Mouse (Mus musculus) E14TG2a.4 (cell line): Measurements from ENCODE around the gene Prex1.

Experiments used
- H3K27me3 ChIP-seq: 2 replicates; pipeline ENCODE4 v1.6.1; 2014; ENCODE audit warnings: low read length, control low read depth; ENCODE audit not compliant: insufficient read depth
- H3K36me3 ChIP-seq: 2 replicates; pipeline ENCODE4 v1.6.1; 2014; ENCODE audit warnings: low read length, control low read depth; ENCODE audit not compliant: insufficient read depth
- H3K4me1 ChIP-seq: replicated peaks from 2 replicates; pipeline ENCODE4 v1.6.1; 2014; ENCODE audit warnings: low read depth, low read length, control low read depth
- H3K4me3 ChIP-seq: replicated peaks from 2 replicates; pipeline ENCODE4 v1.5.1; 2014; ENCODE audit warnings: mild to moderate bottlenecking, low read length
- H3K9me3 ChIP-seq: 2 replicates; pipeline ENCODE4 v1.6.1; 2014; ENCODE audit warnings: low read length, control low read depth
- CTCF ChIP-seq: conservative IDR thresholded peaks from 2 replicates; pipeline ENCODE4 v1.5.1; 2014; ENCODE audit warnings: low read length
- NANOG ChIP-seq: IDR thresholded peaks from 2 replicates; pipeline ENCODE4 v1.6.1; 2014; ENCODE audit warnings: borderline replicate concordance, low read length, mixed read lengths
- POU5F1 ChIP-seq: IDR thresholded peaks from 2 replicates; pipeline ENCODE4 v1.6.1; 2014; ENCODE audit warnings: low read length, borderline replicate concordance

Prex1 gene

DNA sequence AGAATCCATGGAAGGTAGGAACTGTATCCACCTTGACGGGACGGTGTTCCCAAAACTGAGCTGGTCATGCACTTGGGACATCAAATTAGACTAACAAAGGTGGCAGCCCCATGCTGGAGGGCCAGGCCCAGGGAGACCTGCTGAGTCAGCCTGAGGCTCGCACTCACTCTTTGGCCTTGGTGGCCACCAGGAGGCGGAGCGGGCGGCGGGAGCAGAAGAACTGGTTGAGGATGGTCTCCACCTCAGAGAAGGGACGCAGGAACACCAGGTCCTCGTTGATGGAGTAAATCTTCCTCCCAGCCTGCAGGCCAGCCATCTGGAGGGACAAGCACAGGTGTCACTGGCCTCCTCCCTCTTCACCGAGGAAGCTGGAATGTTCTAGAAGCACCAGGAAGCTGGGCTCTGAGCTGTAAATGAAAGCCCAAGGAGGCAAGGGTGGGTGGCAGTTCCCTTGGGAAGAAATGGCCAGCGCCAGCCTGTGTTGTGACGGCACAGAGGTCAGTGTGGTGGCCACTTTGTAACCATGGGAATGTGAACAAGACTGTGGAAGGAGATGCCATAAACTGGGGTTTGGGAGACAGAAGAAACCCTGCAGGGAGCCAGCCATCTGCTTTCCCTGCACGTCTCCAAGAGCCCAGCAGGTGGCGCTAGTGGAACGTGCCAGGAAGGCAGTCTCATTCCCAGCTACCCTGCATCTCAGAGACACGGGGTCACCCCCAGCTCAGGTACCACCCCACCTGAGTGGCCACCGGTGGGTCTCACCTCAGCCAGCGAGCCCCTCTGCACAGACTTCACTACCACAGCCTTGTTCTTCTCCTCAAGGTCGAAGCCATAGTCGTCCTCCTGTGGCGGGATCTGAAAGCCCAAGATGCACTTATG lies 121.4 kb downstream of the Prex1 start:
- Histone ChIP-seq H3K9me3 (no peaks in the 10 kb centered on the region), H3K36me3 (no peaks in the 10 kb centered on the region), H3K4me3 (no peak overlapping the region), H3K4me1 (peaks cover 48% of the 10 kb centered on the region), H3K27me3 (peaks cover 21% of the 10 kb centered on the region)
- no peak for TF ChIP-seq NANOG
- peak; percentile 84 for TF ChIP-seq CTCF

DNA sequence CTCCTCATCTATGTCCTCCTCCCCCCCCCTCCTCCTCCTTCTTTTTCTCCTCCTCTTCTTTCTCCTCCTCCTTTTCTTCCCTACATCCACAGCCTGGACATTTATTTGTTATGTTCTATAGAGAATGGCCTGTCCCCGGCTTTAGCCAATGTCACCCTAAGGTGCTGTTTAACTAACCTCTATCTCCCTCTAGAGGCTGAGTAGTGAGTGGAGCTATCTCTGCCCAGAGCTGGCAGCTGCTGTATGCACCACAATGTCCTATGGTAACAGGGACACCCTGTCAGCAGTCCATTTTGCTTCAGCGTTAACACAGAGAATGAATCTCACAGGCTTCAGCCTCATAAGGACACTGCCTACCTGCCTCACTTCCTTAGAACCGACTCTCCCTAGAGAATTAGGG lies 129.1 kb downstream of the Prex1 start:
- Histone ChIP-seq H3K9me3 (no peaks in the 10 kb centered on the region), H3K4me1 (peaks cover 22% of the 10 kb centered on the region), H3K36me3 (no peaks in the 10 kb centered on the region), H3K27me3 (no peaks in the 10 kb centered on the region), H3K4me3 (no peak overlapping the region)
- peak; percentile 21 for TF ChIP-seq CTCF
- TF ChIP-seq NANOG, result no peak
- no peak for TF ChIP-seq POU5F1

DNA sequence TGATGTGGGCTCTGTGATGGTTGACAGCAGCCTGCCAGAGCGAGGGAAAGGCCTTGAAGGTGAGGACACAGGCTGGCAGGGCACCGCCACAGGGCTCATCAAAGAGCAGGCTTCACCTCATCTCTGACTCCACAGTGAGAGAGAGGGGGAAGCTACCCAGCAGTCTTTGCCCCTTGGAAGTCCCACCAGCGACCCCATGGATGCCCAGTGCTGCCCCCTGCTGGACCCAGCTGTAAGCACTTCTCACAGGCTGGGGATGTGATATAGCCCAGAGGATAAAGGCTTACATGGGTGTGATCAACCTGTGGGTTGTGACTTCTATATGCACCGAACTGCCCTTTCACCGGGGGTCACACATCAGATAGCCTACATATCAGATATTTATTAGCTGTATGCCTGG lies 130.3 kb downstream of the Prex1 start:
- Histone ChIP-seq H3K4me1 (peaks cover 13% of the 10 kb centered on the region), H3K4me3 (0 out of 2 replicates have a peak overlapping the region, but pooled peaks have one; percentile 5)

DNA sequence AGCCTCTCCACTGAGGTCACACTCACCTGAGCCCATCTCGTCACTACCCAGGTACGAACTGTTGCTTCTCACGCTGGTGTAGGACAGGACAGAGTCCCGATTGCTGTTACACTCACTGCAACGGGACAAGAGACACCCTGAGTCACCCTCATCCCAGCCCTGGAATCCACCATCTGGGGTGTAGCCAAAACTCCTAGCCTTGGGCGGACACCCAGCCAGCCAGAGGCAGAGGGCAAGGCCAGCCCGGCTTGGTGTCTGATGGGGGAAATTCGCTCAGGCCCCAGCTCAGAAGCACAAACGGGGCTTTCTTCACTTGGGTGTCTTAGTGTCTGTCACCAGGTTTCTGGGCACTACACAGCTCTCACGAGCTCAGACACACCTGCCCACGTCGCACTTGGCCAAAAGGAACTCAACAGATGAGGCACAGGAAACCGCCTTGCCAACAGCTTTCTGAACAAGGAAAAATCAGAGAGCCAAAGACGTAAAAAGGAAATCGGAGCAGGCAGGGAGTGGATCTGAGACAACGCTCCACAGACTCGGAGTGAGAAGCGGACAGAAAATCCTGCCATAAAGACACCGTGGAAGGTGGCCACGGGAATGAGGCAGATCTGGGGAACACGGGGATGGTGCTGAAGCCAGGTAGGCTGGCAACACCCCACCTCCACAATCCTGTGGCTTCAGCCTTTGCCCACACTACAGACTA lies 131.6 kb downstream of the Prex1 start:
- H3K4me1 ChIP-seq, result peaks cover 13% of the 10 kb centered on the region
- H3K9me3 ChIP-seq, result no peaks in the 10 kb centered on the region
- H3K27me3 ChIP-seq, result no peaks in the 10 kb centered on the region
- no peaks in the 10 kb centered on the region for H3K36me3 ChIP-seq
- TF ChIP-seq CTCF (no peak), NANOG (no peak), POU5F1 (no peak)
- peak overlapping the region; percentile 29; the same call in 1 of the 2 replicates for H3K4me3 ChIP-seq

More for the DNA sequence above, 130.3 kb downstream of the Prex1 start:
- Histone ChIP-seq H3K27me3 (no peaks in the 10 kb centered on the region), H3K9me3 (no peaks in the 10 kb centered on the region), H3K36me3 (no peaks in the 10 kb centered on the region)
- TF ChIP-seq CTCF, result peak; percentile 71
- no peak for TF ChIP-seq POU5F1

DNA sequence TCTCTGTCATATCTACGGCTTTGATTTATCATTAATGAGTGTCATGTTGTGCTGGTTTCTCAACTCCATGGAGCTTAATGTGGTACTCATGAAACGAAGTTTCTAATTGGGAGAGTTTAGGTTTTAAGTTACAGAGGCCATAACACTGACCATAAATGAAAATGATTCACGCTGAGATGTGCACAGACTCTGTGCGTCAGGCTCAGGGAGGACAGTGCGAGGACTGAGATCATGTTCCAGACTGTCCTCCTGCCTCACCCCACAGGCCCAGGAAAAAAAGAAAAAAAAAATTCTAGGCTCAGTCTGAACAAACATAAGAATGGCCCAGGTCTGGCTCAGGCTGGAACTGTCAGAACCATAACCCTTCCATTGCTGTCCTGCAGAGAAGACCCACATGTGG lies 133.8 kb downstream of the Prex1 start:
- H3K4me1 ChIP-seq, result peaks cover 13% of the 10 kb centered on the region
- peaks cover 7% of the 10 kb centered on the region; the same call in 1 of the 2 replicates for H3K27me3 ChIP-seq
- TF ChIP-seq POU5F1 (no peak), NANOG (no peak), CTCF (no peak)
- H3K9me3 ChIP-seq, result no peaks in the 10 kb centered on the region
- no peaks in the 10 kb centered on the region for H3K36me3 ChIP-seq
- H3K4me3 ChIP-seq, result no peak overlapping the region

DNA sequence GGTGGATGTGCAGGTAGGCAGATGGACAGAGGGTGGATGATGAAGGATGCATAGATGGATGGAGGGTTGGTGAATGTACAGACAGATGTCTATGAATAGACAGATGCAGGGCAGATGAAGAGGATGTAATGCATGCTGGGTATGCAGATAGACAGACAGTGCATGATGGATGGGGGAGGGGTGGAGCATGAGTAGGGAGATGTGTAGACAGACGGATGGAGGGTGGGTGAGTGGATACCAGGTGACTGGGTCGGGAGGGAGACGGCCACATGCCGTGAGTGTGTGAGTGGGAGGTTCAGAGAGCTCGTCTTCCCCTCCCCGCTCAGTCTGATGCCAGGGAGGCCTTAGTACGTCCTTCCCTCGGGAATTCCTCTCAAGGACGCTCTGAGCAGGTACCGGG lies 134.3 kb downstream of the Prex1 start:
- Histone ChIP-seq H3K9me3 (no peaks in the 10 kb centered on the region), H3K36me3 (no peaks in the 10 kb centered on the region), H3K4me3 (no peak overlapping the region), H3K27me3 (peaks cover 7% of the 10 kb centered on the region; the same call in 1 of the 2 replicates), H3K4me1 (peaks cover 13% of the 10 kb centered on the region)
- no peak for TF ChIP-seq CTCF
- TF ChIP-seq NANOG, result no peak
- no peak for TF ChIP-seq POU5F1

DNA sequence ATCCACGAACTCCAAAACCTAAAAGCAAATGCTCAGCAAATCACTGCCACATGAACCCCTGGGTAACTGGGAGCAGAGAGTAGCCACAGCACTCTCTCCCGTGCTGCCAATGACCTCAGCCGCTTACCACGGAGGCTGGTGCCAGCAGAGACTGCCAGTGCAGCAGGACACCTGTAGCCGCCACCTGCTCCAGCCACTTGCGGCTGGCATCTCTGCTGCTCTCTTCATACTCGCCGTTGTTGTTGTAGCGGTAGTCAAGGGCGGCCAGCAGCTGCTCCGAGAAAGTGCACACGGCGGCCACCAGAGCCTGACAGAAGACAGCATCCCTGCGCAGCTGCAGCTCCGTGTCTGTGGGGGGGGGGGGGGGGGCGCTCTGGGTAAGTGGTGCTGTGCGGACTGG lies 138.2 kb downstream of the Prex1 start:
- Histone ChIP-seq H3K36me3 (no peaks in the 10 kb centered on the region), H3K4me3 (peak overlapping the region; percentile 48), H3K27me3 (peaks cover 7% of the 10 kb centered on the region; the same call in 1 of the 2 replicates), H3K9me3 (no peaks in the 10 kb centered on the region), H3K4me1 (peaks cover 23% of the 10 kb centered on the region)
- no peak for TF ChIP-seq NANOG
- TF ChIP-seq CTCF, result no peak
- TF ChIP-seq POU5F1, result no peak

DNA sequence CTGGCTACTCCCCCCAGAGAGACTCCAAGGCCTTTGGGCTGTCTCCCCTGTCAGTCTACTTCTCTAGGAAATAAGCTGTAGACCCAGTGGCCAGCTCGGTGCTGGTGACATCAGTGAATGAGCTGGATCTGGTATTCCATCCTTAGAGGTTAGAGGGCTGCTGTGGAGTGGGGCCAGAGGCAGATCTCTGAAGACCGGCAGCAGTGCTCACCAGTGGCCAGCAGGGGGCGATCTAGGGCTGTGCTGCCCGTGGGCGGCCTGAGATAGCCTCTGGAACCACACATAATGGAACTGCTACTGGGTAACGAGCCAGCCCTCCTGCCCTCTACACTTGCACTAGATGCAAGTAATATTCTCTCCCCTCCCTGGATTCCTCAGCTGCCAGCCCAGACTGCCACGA lies 138.7 kb downstream of the Prex1 start:
- peak overlapping the region; percentile 48 for H3K4me3 ChIP-seq
- H3K36me3 ChIP-seq, result no peaks in the 10 kb centered on the region

More for the DNA sequence above, 138.7 kb downstream of the Prex1 start:
- Histone ChIP-seq H3K9me3 (no peaks in the 10 kb centered on the region), H3K4me1 (peaks cover 28% of the 10 kb centered on the region), H3K27me3 (peaks cover 7% of the 10 kb centered on the region; the same call in 1 of the 2 replicates)
- no peak for TF ChIP-seq POU5F1
- peak; percentile 90 for TF ChIP-seq CTCF
